Comparison of ENCODE assay signal across 8 mouse cellular contexts in genomic region chr10:117225094-117225493, GRCm38 (mm10). TPM values are rescaled to one million over a fixed set of nuclear protein-coding genes. Genes with fewer than 3 reads are reported as not detected.
DNase-seq lines count a peak whose midpoint lies in the region; ATAC-seq and TF ChIP-seq lines count a peak whose summit lies in the region.

No protein-coding gene starts in this region.

- H3K27ac ChIP-seq in kidney, embryonic 14.5 days (ENCODE audit: low read depth, low read length), result no peak overlapping the region
- peak overlapping the region; percentile 86; the same call in 1 of the 2 replicates for H3K27ac ChIP-seq in bone marrow macrophage, adult 2 months (ENCODE audit: insufficient read depth, low read depth, low read length)
- no peak overlapping the region for H3K27ac ChIP-seq in hindbrain, embryonic 12.5 days

- WGBS in kidney, embryonic 14.5 days, result 60% methylated on average over 8 of the region's 8 CpGs
- 54% methylated on average over 8 of the region's 8 CpGs for WGBS in hindbrain, embryonic 12.5 days

- H3K9me3 ChIP-seq in kidney, embryonic 14.5 days (ENCODE audit: control insufficient read depth, low read length), result no peaks in the 10 kb centered on the region
- H3K9me3 ChIP-seq in hindbrain, embryonic 12.5 days (replicated peaks), result no peaks in the 10 kb centered on the region

- no peak for ATAC-seq in kidney, embryonic 14.5 days (ENCODE audit: low FRiP score, low TSS enrichment)
- no peak; the same call in 1 of the 2 replicates for ATAC-seq in hindbrain, embryonic 12.5 days (ENCODE audit: low FRiP score)
- ATAC-seq in megakaryocyte progenitor cell, adult 5-6 weeks (replicated peaks; ENCODE audit: poor library complexity), result peak; percentile 37

- DNase-seq in kidney, adult 9 months, result no peak
- no peak for DNase-seq in cerebellum, adult 8-10 months
- DNase-seq in gastrocnemius, adult 8-10 months (ENCODE audit: low spot score in 2 of 2), result no peak
- no peak for DNase-seq in ovary, postnatal 10 days (ENCODE audit: low spot score)

- H3K36me3 ChIP-seq in kidney, embryonic 14.5 days (ENCODE audit: control insufficient read depth, insufficient read depth, low read length), result peaks cover 23% of the 10 kb centered on the region
- H3K36me3 ChIP-seq in hindbrain, embryonic 12.5 days, result peaks cover 23% of the 10 kb centered on the region

- H3K4me1 ChIP-seq in kidney, embryonic 14.5 days (ENCODE audit: control insufficient read depth, insufficient read depth, low read length), result peaks cover 5% of the 10 kb centered on the region; the same call in 1 of the 2 replicates
- H3K4me1 ChIP-seq in bone marrow macrophage, adult 2 months (ENCODE audit: control insufficient read depth, insufficient read depth, low read length), result peaks cover 24% of the 10 kb centered on the region
- H3K4me1 ChIP-seq in hindbrain, embryonic 12.5 days, result peaks cover 19% of the 10 kb centered on the region

- H3K27me3 ChIP-seq in kidney, embryonic 14.5 days (ENCODE audit: control insufficient read depth, insufficient read depth, low read length), result no peaks in the 10 kb centered on the region
- no peaks in the 10 kb centered on the region for H3K27me3 ChIP-seq in hindbrain, embryonic 12.5 days

- H3K9ac ChIP-seq in kidney, embryonic 14.5 days (ENCODE audit: low read depth, low read length), result no peak overlapping the region
- H3K9ac ChIP-seq in hindbrain, embryonic 12.5 days, result no peak overlapping the region; the same call in 1 of the 2 replicates

- no peak for TF ChIP-seq CTCF in bone marrow macrophage, adult 2 months (IDR thresholded peaks at IDR 0.05; ENCODE audit: low read depth, low read length)

- peak overlapping the region; percentile 59 for H3K4me3 ChIP-seq in kidney, embryonic 14.5 days (ENCODE audit: low read length)
- peak overlapping the region; percentile 80 for H3K4me3 ChIP-seq in bone marrow macrophage, adult 2 months (ENCODE audit: insufficient read depth, low read length)
- peak overlapping the region; percentile 81; the same call in 1 of the 2 replicates for H3K4me3 ChIP-seq in hindbrain, embryonic 12.5 days

- no peak for TF ChIP-seq POLR2A in bone marrow macrophage, adult 2 months (IDR thresholded peaks at IDR 0.05; ENCODE audit: borderline replicate concordance, low read depth, low read length)

- peak overlapping the region; percentile 75 for H3K4me2 ChIP-seq in kidney, embryonic 14.5 days (replicated peaks; ENCODE audit: low read depth, low read length)
- peak overlapping the region; percentile 73 for H3K4me2 ChIP-seq in hindbrain, embryonic 12.5 days (replicated peaks)

RNA-seq across cellular contexts. Expression of gene Yeats4, which starts 0.8 kb away (rescaled TPM):
- 82.1 and 93.5 TPM in 2 replicates for polyA plus RNA-seq in kidney, embryonic 14.5 days (2014; fragmentation: Nextera tagmentation; extraction: Ambion mirVana)
- polyA plus RNA-seq in bone marrow macrophage, adult 2 months (2012; ENCODE audit: insufficient read depth, insufficient read length, missing spikeins), result 61.0 and 64.0 TPM in 2 replicates
- polyA plus RNA-seq in hindbrain, embryonic 12.5 days (2016; fragmentation: Nextera tagmentation; extraction: Ambion mirVana), result 112 and 134 TPM in 2 replicates
- 67.5 and 68.1 TPM in 2 replicates for total RNA-seq in megakaryocyte progenitor cell, adult 5-6 weeks (2015)
- 109 and 137 TPM in 2 replicates for total RNA-seq in megakaryocyte progenitor cell, adult 5-6 weeks (2017)
- 10 to 100 TPM; 13.4 to 15.6 (median 14.9) TPM for total RNA-seq in gastrocnemius, adult 8-10 months (2022)

RNA-seq across cellular contexts. Expression of gene 9530003J23Rik, which starts 13.4 kb away (rescaled TPM):
- polyA plus RNA-seq in kidney, embryonic 14.5 days (2014; fragmentation: Nextera tagmentation; extraction: Ambion mirVana), result not detected in 2 replicates
- not detected in 2 replicates for polyA plus RNA-seq in bone marrow macrophage, adult 2 months (2012; ENCODE audit: insufficient read depth, insufficient read length, missing spikeins)
- not detected in 2 replicates for polyA plus RNA-seq in hindbrain, embryonic 12.5 days (2016; fragmentation: Nextera tagmentation; extraction: Ambion mirVana)
- total RNA-seq in megakaryocyte progenitor cell, adult 5-6 weeks (2015), result not detected in 2 replicates
- total RNA-seq in megakaryocyte progenitor cell, adult 5-6 weeks (2017), result not detected in 2 replicates
- total RNA-seq in gastrocnemius, adult 8-10 months (2022), result not detected

RNA-seq across cellular contexts. Expression of gene Lyz2, which starts 57.0 kb away (rescaled TPM):
- 34.8 and 51.3 TPM in 2 replicates for polyA plus RNA-seq in kidney, embryonic 14.5 days (2014; fragmentation: Nextera tagmentation; extraction: Ambion mirVana)
- 36,853 and 37,625 TPM in 2 replicates for polyA plus RNA-seq in bone marrow macrophage, adult 2 months (2012; ENCODE audit: insufficient read depth, insufficient read length, missing spikeins)
- polyA plus RNA-seq in hindbrain, embryonic 12.5 days (2016; fragmentation: Nextera tagmentation; extraction: Ambion mirVana), result 16.9 and 17.5 TPM in 2 replicates
- total RNA-seq in megakaryocyte progenitor cell, adult 5-6 weeks (2015), result 545 and 765 TPM in 2 replicates
- total RNA-seq in megakaryocyte progenitor cell, adult 5-6 weeks (2017), result 600 and 820 TPM in 2 replicates
- total RNA-seq in gastrocnemius, adult 8-10 months (2022), result 10 to 100 TPM; 12.5 to 38.1 (median 25.6) TPM

Comparison
In these comparisons a context has a peak if more than half of its experiments do, and no peak if none do; other contexts are left out.
1. RNA of gene Lyz2, which starts 57.0 kb away (polyA plus RNA-seq): 36,853 to 37,625 TPM in bone marrow macrophage, adult 2 months; 34.8 to 51.3 TPM in kidney, embryonic 14.5 days and 16.9 to 17.5 TPM in hindbrain, embryonic 12.5 days; every median in the first group is over 100 times any median in the second.
2. Peak in every context shown above with its lines, with median percentiles within 50 percentile points of each other: H3K4me3 ChIP-seq.